Mouse (Mus musculus) thymus, adult 2 months (tissue): Measurements from ENCODE around the gene Tsr3.

ENCODE experiments used
- CTCF ChIP-seq: fragments of 200-500 bp; IDR thresholded peaks from 2 replicates; pipeline ENCODE4 v1.5.1; 2012; ENCODE audit warnings: mild to moderate bottlenecking, control low read depth, low read length, moderate library complexity, borderline replicate concordance; ENCODE audit not compliant: control insufficient read depth, poor library complexity, insufficient read depth; ENCODE audit errors: extremely low read depth
- POLR2A ChIP-seq: fragments of 200-500 bp; IDR thresholded peaks from 2 replicates; pipeline ENCODE4 v1.6.1; 2012; ENCODE audit warnings: mild to moderate bottlenecking, low read length, control low read depth, moderate library complexity; ENCODE audit not compliant: control insufficient read depth, poor library complexity, insufficient read depth; ENCODE audit errors: extremely low read depth

DNA sequence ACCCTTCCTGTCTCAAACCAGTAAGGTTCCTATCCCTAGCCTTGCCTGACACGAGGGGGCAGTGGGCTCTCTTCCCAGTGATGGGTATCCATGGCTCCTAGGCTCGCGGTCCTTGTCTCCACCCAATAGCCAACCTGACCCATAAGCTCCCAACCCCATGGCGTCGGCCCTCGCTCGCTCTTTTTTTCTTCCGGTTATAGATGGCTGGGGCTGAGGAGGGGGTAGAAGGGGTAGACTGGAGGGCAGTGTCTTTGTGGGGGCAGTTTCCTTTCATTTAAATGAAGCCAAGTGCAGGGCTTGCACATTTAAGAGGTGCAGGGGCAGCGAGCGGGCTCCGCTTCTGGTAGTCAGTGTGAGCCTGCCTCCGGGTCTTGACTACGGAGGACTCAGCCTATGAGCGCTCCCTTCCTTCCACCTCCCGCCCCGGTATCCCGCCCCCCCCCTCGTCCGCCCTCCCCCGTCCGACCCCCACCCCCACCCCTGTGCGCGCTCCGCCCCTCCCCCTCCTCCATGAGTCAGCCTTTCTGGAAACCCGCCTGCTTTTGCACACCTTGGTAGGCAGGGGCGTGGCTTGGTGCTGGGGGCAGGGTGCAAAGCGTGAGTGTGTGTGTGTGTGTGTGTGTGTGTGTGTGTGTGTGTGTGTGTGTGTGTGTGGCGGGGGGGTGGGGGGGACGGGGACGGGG lies 18.0 kb upstream of the Tsr3 start:
- no peak for TF ChIP-seq CTCF
- peak; percentile 49; the same call in 1 of the 2 replicates for TF ChIP-seq POLR2A
